Mouse (Mus musculus): ENCODE measurements at regions not wholly inside any gene's neighbourhood (a gene's known extent, or its start where the extent isn't known, plus 50 kb on each side); places are given as distances from the start of the nearest gene placed in this dataset.

DNA sequence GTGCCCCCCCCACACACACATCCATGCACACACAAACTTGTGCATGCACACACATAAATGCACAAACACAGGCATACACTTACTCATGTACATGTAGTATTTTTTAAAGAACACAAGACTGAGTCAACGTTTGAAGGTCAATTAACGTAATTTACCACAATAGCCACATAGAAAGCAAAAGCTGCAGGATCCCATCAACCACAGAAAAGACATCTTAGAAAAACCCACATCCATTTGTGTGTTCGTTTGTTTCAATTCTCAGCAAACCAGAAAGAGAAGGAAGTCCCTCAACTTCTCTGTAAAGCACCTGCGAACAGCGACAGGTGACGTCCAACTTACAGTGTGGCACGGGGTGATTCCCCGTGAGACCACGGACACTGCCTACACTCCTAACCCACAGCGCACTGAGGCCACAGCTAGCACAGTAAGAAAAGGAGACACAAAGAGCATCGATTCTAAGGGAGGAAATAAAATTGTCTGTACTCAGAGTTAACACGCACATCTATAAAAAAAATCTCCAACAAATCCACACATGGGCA lies 53.8 kb downstream of the Dio3 start:
- no peak overlapping the region for H3K4me3 ChIP-seq (ENCODE audit: extremely low read depth, insufficient read depth, insufficient read length)
- no peak for TF ChIP-seq CTCF (IDR thresholded peaks at IDR 0.05; ENCODE audit: extremely low read depth, insufficient read depth, insufficient read length, insufficient replicate concordance)
- TF ChIP-seq POLR2A (IDR thresholded peaks at IDR 0.05; ENCODE audit: low read depth, low read length), result no peak
- WGBS, result 59% methylated on average over 12 of the region's 12 CpGs
- H3K36me3 ChIP-seq (ENCODE audit: control insufficient read depth, insufficient read depth, low read length), result no peaks in the 10 kb centered on the region
- DNase-seq (ENCODE audit: low read depth in 1 of 2, low spot score in 2 of 2), result no peak
- H3K4me1 ChIP-seq (ENCODE audit: control insufficient read depth, insufficient read depth, insufficient read length), result no peaks in the 10 kb centered on the region
- no peak overlapping the region for H3K27ac ChIP-seq (ENCODE audit: insufficient read depth, low read length)
- no peaks in the 10 kb centered on the region for H3K27me3 ChIP-seq (ENCODE audit: control insufficient read depth, insufficient read depth, low read length)

DNA sequence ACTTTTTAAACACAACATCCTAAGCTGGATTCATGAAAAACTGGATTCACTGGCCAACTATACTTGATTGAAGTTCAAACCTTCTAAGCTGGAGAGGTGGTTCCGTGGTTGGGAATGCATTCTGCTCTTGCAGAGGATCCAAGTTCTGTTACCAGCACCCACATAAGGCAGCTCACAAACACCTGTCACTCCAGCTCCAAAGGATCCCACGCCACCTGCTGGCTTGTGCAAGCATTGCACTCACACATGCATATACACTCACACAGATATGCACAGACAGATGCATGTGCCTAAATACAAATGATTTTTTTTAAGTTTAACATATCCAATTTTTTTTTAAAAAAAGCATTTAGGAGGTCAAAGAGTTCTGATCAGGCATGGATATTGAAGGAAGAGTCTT lies 55.7 kb downstream of the Dio3 start:
- Histone ChIP-seq H3K36me3 (ENCODE audit: control insufficient read depth, insufficient read depth, low read length) (no peaks in the 10 kb centered on the region), H3K27ac (ENCODE audit: insufficient read depth, low read length) (no peak overlapping the region), H3K27me3 (ENCODE audit: control insufficient read depth, insufficient read depth, low read length) (no peaks in the 10 kb centered on the region), H3K4me1 (ENCODE audit: control insufficient read depth, insufficient read depth, insufficient read length) (no peaks in the 10 kb centered on the region), H3K4me3 (ENCODE audit: extremely low read depth, insufficient read depth, insufficient read length) (no peak overlapping the region)
- 66% methylated on average over 2 of the region's 2 CpGs for WGBS
- no peak for TF ChIP-seq POLR2A (IDR thresholded peaks at IDR 0.05; ENCODE audit: low read depth, low read length)
- no peak for TF ChIP-seq CTCF (IDR thresholded peaks at IDR 0.05; ENCODE audit: extremely low read depth, insufficient read depth, insufficient read length, insufficient replicate concordance)
- DNase-seq (ENCODE audit: low read depth in 1 of 2, low spot score in 2 of 2), result no peak

DNA sequence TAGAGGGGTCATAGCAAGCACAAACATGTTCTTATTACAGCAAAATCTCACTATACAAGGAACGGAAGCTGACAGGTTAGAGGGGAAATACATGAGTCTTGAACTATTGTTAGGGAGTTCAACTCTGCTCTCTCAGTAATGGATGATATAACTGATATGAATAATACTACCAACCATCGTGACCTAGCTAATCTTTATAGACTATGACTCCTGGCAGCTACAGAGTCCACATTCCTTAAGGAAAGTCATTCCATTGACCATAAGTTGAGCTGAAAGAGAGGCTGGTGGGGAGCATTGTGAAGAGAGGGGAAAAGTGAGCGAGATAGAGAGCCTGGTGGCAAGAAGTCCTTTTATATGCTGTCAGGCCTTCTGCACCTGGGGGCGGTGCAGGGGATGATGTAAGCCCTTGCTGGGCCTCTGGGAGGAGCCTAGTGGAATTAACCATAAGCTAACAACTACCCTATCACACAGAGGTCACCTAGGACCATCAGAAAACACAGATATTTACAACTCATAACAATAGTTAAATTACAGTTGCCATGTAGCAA lies 65.5 kb downstream of the Dio3 start:
- no peaks in the 10 kb centered on the region for H3K36me3 ChIP-seq (ENCODE audit: control insufficient read depth, insufficient read depth, low read length)
- no peak overlapping the region for H3K27ac ChIP-seq (ENCODE audit: insufficient read depth, low read length)
- DNase-seq (ENCODE audit: low read depth in 1 of 2, low spot score in 2 of 2), result no peak
- TF ChIP-seq POLR2A (IDR thresholded peaks at IDR 0.05; ENCODE audit: low read depth, low read length), result no peak
- no peak for TF ChIP-seq CTCF (IDR thresholded peaks at IDR 0.05; ENCODE audit: extremely low read depth, insufficient read depth, insufficient read length, insufficient replicate concordance)
- H3K4me1 ChIP-seq (ENCODE audit: control insufficient read depth, insufficient read depth, insufficient read length), result no peaks in the 10 kb centered on the region
- 77% methylated on average over 4 of the region's 4 CpGs for WGBS
- H3K27me3 ChIP-seq (ENCODE audit: control insufficient read depth, insufficient read depth, low read length), result no peaks in the 10 kb centered on the region
- no peak overlapping the region for H3K4me3 ChIP-seq (ENCODE audit: extremely low read depth, insufficient read depth, insufficient read length)

DNA sequence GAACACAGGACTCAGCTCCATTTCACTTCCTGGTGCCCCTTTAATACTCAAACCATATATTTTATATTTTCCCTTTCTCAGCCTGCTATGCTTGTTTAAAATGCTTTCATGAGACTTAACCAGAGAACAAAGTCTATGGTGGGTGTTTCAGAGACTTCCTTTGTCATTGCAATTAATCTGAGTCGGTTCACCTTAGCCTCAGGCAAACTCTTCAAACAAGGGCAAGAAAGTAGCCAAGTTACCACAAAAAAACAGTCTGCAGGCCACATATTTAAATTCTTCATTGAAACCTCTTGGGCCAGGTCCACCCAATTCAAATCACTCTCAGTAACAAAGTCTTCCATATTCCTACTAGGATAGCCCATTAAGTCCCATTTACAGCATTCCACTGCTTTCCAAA lies 70.8 kb downstream of the Dio3 start:
- no peaks in the 10 kb centered on the region for H3K4me1 ChIP-seq (ENCODE audit: control insufficient read depth, insufficient read depth, insufficient read length)
- H3K4me3 ChIP-seq (ENCODE audit: extremely low read depth, insufficient read depth, insufficient read length), result no peak overlapping the region
- no peak for DNase-seq (ENCODE audit: low read depth in 1 of 2, low spot score in 2 of 2)
- H3K27me3 ChIP-seq (ENCODE audit: control insufficient read depth, insufficient read depth, low read length), result no peaks in the 10 kb centered on the region
- TF ChIP-seq CTCF (IDR thresholded peaks at IDR 0.05; ENCODE audit: extremely low read depth, insufficient read depth, insufficient read length, insufficient replicate concordance), result no peak
- no peak for TF ChIP-seq POLR2A (IDR thresholded peaks at IDR 0.05; ENCODE audit: low read depth, low read length)
- 70% methylated on average over 1 of the region's 1 CpGs for WGBS
- no peak overlapping the region for H3K27ac ChIP-seq (ENCODE audit: insufficient read depth, low read length)
- H3K36me3 ChIP-seq (ENCODE audit: control insufficient read depth, insufficient read depth, low read length), result no peaks in the 10 kb centered on the region

DNA sequence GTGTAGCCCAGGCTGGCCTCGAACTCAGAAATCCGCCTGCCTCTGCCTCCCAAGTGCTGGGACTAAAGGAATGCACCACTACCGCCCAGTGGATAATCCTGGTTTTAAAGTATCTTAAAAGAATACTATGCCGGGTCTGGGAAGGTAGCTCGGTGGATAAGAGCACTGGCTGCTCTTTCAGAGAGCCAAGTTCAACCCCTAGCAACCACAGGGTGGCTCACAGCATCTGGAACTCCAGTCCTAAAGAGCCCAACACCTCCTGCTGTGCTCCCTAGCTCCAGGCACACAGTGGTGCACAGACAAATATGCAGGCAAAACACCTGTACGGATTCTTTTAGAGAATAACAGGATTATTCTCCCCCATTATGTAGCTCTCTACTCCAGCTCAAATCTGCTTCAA lies 77.0 kb downstream of the Dio3 start:
- WGBS, result 68% methylated on average over 6 of the region's 6 CpGs
- no peaks in the 10 kb centered on the region for H3K36me3 ChIP-seq (ENCODE audit: control insufficient read depth, insufficient read depth, low read length)
- no peak overlapping the region for H3K27ac ChIP-seq (ENCODE audit: insufficient read depth, low read length)
- no peak for DNase-seq (ENCODE audit: low read depth in 1 of 2, low spot score in 2 of 2)
- no peaks in the 10 kb centered on the region; the same call in 1 of the 2 replicates for H3K27me3 ChIP-seq (ENCODE audit: control insufficient read depth, insufficient read depth, low read length)
- H3K4me3 ChIP-seq (ENCODE audit: extremely low read depth, insufficient read depth, insufficient read length), result no peak overlapping the region
- TF ChIP-seq CTCF (IDR thresholded peaks at IDR 0.05; ENCODE audit: extremely low read depth, insufficient read depth, insufficient read length, insufficient replicate concordance), result no peak
- no peak for TF ChIP-seq POLR2A (IDR thresholded peaks at IDR 0.05; ENCODE audit: low read depth, low read length)
- H3K4me1 ChIP-seq (ENCODE audit: control insufficient read depth, insufficient read depth, insufficient read length), result no peaks in the 10 kb centered on the region

DNA sequence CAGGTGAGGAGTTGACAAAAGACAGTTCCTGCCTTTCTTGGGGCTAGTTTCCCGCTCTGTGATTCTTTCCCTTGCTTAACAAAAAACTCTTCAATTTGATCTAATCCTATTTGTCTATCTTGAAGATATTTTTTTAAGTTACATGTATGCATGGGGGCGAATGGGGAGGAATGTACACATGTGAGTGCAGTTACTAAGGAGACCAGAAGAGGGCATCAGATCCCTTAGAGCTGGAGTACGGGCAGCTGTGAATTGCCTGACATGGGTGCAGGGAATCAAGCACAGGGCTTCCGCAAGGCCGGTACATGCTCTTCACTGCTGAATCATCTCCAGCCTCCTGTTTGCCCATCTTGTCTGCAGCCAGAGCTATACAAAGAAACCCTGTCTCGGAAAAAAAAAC lies 79.8 kb upstream of the Ppp2r5c start:
- H3K27ac ChIP-seq (ENCODE audit: insufficient read depth, low read length), result no peak overlapping the region
- no peaks in the 10 kb centered on the region for H3K4me1 ChIP-seq (ENCODE audit: control insufficient read depth, insufficient read depth, insufficient read length)
- H3K4me3 ChIP-seq (ENCODE audit: extremely low read depth, insufficient read depth, insufficient read length), result no peak overlapping the region
- 92% methylated on average over 6 of the region's 6 CpGs for WGBS
- H3K36me3 ChIP-seq (ENCODE audit: control insufficient read depth, insufficient read depth, low read length), result no peaks in the 10 kb centered on the region
- TF ChIP-seq CTCF (IDR thresholded peaks at IDR 0.05; ENCODE audit: extremely low read depth, insufficient read depth, insufficient read length, insufficient replicate concordance), result no peak
- no peak for TF ChIP-seq POLR2A (IDR thresholded peaks at IDR 0.05; ENCODE audit: low read depth, low read length)
- no peak for DNase-seq (ENCODE audit: low read depth in 1 of 2, low spot score in 2 of 2)
- H3K27me3 ChIP-seq (ENCODE audit: control insufficient read depth, insufficient read depth, low read length), result no peaks in the 10 kb centered on the region

DNA sequence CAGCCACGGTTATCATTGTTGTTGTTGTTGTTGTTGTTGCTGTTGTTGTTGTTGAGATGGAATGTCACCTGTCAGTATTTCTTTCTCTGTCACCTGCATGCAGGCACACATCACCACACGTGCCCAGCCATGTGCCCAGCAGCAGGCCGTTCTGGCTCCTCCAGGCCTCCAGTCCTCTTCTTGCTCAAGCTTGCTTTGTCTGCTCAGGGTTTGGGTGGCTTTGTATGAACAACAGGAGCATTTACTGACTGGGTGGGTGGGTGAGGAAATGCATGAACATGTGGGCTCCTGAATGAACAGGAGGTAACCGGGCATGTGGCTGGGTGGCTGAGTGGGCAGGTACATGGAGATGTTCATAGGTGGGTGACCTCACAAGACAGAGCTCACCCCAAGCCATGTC lies 79.1 kb upstream of the Ppp2r5c start:
- Histone ChIP-seq H3K4me1 (ENCODE audit: control insufficient read depth, insufficient read depth, insufficient read length) (no peaks in the 10 kb centered on the region), H3K27ac (ENCODE audit: insufficient read depth, low read length) (no peak overlapping the region), H3K36me3 (ENCODE audit: control insufficient read depth, insufficient read depth, low read length) (no peaks in the 10 kb centered on the region), H3K4me3 (ENCODE audit: extremely low read depth, insufficient read depth, insufficient read length) (no peak overlapping the region), H3K27me3 (ENCODE audit: control insufficient read depth, insufficient read depth, low read length) (no peaks in the 10 kb centered on the region)
- DNase-seq (ENCODE audit: low read depth in 1 of 2, low spot score in 2 of 2), result no peak
- WGBS, result 92% methylated on average over 4 of the region's 4 CpGs
- no peak for TF ChIP-seq POLR2A (IDR thresholded peaks at IDR 0.05; ENCODE audit: low read depth, low read length)
- no peak for TF ChIP-seq CTCF (IDR thresholded peaks at IDR 0.05; ENCODE audit: extremely low read depth, insufficient read depth, insufficient read length, insufficient replicate concordance)
